Mouse (Mus musculus): ENCODE measurements around the gene Lgals9.
A peak's percentile ranks its signal among the peaks of the same experiment; 100 is the strongest.

Gene Lgals9

DNA sequence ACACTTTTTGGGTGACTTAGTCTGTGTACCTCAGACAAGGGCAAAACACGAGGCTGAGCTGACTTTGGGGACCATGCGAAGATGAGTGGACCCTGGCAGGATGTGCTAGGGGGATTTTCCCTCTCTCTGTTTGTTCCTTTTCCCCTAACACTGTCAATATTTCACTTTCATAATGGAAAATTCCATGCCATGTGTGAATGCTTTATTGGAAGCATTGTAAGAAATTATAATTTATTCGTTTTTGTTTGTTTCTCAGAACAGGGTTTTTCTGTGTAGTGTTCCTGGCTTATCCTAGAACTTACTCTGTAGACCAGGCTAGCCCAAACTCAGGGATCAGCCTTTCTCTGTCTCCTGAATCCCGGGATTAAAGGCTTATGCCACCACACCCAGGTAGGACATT is 65.0 kb downstream of the Lgals9 start:
- no peak for DNase-seq (ENCODE audit: low read depth)

DNA sequence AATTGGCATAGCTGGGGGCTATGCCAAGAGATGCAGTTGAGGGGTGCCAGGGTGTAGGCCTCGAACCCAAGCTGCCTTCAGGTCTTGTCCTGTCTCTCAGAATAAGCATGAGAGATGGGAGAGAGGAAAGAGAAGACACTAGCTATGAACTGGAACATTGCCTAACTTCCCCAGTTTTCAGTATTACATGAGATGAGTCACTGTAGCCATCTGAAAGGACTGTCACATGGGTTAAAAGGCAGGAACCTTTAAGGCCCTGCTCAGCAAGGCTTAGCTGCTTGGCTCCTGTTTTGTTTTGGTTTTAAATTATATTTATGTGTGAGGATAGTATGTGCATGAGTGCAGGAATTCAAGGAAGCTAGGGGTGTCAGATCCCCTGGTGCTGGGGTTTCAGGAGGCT is 68.3 kb downstream of the Lgals9 start:
- peak; percentile 35 for DNase-seq (ENCODE audit: low read depth)

DNA sequence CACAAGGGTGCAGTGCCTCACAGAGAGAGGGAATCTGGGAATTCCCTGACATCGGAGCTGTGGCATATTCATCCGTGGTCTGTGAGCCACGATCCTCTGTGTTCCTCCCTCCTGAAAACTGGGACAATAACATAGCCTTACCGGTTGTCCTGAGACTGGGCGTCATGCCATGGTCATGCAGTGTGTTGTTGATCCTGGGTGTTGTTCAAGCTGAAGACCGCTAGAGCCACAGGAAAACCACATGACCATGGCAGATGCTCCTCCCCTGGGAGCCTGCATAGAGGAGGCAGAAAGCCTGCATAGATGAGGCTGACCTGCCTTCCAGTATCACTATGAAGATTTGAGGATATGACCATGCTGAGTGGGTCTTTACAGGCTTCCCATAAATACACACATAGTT is 69.3 kb downstream of the Lgals9 start:
- no peak for DNase-seq (ENCODE audit: low read depth)

Data from NIH3T3 (cell line).